Mouse (Mus musculus) neural tube, embryonic 10.5 days (tissue): ENCODE data around the gene Mfrp.
"Not testable (repeated sequence)": the region's sequence is repeated elsewhere in the genome, so short reads cannot be mapped to it uniquely, and the experiment has no call there.

ENCODE experiments used
- DNase-seq: peaks from one replicate; pipeline ENCODE4 v3.0.0-alpha.2; 2017; ENCODE audit warnings: low spot score; ENCODE audit errors: extremely low spot score

The Mfrp gene

GRCm38 (mm10) chr9:44104881-44105280, 3.4 kb downstream of the Mfrp start:
- no peak for DNase-seq

DNA sequence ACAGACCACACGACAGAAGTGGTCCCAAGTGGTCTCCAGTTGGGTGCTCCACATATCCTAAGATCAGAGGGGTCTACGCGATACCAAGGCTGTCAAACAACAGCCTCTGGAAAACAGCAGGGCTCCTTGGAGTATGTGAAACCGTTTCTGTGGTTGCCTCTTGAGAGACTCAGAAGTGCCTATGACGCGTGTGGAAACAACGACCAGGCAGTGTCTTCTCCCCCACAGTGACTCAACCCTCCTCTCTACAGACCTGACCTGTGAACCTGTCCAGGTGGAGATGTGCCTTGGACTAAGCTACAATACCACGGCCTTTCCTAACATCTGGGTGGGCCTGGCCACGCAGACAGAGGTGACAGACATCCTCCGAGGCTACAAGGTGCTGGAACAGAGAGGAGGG, 4.3 kb downstream of the Mfrp start:
- no peak for DNase-seq

- no peak for DNase-seq
Observed at GRCm38 (mm10) chr9:44106182-44106581, 4.7 kb downstream of the Mfrp start.

DNA sequence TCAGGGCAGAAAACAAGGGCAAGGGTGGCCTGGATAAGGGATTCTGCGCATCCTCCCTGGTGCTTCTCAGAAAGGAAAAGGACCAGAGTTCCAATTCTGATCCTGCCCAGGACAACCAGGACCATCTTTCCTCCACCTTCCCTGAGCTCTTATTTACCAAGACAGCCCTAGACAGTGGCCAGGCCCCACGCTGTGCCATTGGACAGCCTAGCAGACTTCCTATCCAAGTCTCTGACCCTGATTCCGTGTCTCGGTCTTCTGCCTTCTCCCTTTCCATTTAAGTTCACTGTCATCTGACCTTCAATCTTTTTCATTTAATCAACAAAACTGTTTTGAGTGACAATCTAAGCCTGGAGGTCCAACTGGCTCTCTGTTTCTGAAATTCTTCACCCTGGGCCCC, 5.1 kb downstream of the Mfrp start:
- no peak for DNase-seq

DNA sequence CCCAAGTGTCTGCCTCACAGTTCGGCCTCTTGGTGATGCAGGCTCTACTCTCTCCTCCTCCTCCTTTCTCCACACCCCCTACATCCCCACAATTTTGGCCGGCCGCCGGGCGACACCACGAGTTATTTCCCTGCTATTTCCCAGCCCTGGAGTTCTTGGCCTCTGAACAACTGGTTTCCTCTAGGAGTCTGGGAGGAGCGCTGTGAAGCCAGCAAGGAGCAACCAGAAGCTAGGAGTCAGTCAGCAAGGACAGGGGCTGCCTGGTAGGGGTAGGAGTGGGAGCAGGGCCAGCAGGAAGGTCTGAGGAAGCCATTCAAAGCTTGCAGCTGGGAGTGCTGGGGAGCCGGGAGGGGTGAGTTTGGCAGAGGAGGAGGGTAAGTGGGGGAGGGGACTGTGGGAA, 5.6 kb downstream of the Mfrp start, which contains the start of gene C1qtnf5:
TSS of gene C1qtnf5 (plus strand) at position 136 of the 400 bp plus-strand sequence.
- DNase-seq = no peak

DNA sequence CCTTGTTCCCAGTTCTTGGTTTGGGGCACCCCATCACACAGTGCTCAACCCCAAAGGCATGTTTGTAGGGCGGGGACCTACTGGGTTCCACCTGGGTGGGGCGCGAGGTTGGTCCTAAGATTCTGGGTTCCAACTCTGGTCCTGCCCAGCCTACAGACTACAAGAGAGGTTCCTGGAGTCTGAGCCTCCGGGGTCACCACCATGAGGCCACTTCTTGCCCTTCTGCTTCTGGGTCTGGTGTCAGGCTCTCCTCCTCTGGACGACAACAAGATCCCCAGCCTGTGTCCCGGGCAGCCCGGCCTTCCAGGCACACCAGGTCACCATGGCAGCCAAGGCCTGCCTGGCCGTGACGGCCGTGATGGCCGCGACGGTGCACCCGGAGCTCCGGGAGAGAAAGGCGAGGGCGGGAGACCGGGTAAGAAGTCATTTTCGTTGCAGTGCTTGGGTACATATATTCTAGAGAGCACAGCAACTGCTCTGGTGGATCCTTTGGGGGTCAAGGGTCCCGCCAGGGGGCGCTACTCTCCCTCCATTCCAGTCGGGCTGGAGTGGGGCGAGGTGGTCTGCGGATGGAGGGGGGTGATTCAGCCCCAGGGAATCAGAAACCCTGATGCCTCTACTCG, 6.1 kb downstream of the Mfrp start:
- peak; percentile 56 for DNase-seq

GRCm38 (mm10) chr9:44108269-44109055, 6.9 kb downstream of the Mfrp start:
- DNase-seq = no peak

- DNase-seq = peak; percentile 80
Observed at GRCm38 (mm10) chr9:44109360-44110095, 8.0 kb downstream of the Mfrp start.

DNA sequence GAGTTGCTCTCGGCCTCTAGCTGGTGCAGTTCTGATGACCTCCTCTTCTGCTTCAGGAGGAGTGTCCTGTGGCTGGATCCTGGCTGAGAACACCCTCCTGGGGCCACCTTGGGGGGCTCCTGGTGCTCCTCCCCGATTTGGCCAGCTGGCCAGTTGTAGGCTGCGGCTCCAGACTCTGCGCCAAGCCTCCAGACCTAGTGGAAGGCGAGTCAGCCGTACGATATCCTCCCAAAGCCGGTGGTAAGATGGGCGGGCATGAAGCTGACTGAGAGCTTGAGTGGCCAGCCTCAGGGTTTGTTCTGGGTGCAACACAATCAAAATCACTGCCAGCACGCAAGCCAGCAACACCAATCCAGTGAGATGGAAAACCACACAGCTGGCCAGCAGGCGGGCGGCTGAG, 10.4 kb downstream of the Mfrp start:
- DNase-seq = not testable (repeated sequence)

DNA sequence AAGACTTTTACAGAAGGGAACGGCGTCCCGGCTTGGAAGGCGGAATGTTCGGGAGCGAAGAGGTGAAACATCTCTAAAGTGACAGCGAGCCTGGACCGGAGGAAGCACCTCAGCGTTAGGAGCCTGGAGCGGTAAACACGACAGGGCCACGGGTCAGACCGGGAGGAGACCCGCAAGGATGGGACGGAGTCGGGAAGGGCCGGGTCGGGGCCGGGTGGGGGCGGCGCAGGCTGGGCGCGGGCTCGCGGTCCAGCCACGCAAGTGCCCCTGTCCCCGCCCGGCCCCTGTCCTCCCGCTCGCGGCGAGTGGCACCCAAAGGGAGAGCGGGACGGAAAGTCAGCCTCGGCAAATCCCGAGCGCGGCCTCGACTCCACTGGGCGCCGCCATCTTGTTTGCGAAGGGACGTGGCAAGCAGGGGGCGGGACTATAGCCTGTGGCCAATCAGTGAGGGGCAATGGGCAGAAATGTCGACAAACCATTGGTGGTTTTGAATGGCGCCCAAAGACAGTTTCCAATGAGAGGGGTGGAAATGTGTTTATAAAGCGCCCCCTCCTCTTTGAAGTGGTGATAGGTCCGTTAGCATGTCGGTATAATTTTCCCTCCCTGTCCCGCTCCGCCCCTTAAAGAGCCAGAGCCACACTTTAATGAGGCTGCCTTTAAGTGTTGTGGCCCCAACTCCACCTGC, 11.7 kb downstream of the Mfrp start, which contains the start of the genes Gm49380 and Rnf26:
TSS of gene Gm49380 (minus strand) at position 396 of the 685 bp plus-strand sequence.
TSS of gene Rnf26 (minus strand) at position 413 of the 685 bp plus-strand sequence.
- DNase-seq = peak; percentile 93

DNA sequence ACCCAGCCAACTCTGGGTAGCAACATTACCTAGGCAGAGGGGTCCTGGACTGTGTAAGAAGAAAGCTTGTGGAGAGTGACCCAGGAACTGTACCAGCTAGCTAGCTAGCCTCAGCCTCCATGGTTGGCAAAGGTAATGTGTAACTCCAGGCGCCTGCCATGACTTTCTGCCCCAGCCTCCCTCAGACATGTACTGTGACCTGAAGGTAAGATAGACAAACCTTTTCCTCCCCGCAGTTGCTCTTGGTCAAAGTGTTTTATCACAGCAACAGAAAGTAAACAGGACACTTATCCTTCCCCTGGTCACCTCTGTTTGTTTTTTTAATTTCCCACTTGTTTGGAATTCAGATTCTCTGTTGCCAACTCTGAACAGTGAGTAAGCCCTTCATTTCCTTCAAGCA, 12.9 kb downstream of the Mfrp start:
- no peak for DNase-seq

DNA sequence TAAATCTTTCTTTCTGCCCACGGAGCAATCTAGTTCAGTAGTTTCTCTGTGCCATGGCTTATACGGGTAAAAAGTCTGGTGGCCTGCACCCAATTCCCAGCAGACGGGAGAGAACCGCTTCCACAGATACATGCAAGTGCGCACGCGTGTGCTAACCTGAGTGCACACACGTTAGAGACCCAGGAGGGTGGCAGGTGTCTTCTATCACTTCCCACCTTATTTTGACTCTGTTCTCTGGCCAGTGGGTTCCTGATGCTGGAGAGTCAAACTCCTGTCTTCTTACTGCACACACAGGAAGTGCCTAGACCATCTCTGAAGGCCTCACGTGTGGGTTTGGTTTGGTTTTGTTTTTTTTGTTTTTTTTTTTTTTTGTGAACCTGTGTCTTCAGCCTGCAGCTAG, 14.1 kb downstream of the Mfrp start:
- DNase-seq = no peak

GRCm38 (mm10) chr9:44116182-44116581, 14.7 kb downstream of the Mfrp start:
- DNase-seq = no peak

- no peak for DNase-seq
Observed at GRCm38 (mm10) chr9:44119011-44119410, 17.5 kb downstream of the Mfrp start.

DNA sequence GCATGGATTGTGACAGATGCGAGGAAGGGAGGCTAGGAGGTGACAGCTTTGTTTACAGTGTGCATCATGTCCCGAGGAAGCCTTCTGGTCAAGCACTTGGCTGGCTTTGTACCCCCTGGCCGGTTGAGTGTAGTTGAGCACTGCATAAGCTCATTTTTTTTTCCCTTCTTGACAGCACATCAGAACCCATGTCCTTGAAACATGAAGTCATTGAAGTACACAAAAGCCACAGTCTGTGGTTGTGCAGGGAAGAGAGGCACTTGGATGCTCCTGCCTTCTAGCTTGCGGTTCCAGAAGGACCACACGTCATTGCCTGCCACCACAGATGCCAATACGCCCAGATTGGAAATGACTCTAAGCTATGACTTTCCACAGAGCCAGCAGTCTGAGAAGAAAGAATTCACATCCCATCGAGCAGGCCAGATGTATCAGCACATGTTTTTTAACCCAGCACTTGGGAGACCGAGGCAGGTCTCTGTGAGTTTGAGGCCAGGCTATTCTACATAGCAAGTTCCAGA, 18.5 kb downstream of the Mfrp start:
- no peak for DNase-seq

GRCm38 (mm10) chr9:44124317-44124716, 22.8 kb downstream of the Mfrp start:
- no peak for DNase-seq

DNA sequence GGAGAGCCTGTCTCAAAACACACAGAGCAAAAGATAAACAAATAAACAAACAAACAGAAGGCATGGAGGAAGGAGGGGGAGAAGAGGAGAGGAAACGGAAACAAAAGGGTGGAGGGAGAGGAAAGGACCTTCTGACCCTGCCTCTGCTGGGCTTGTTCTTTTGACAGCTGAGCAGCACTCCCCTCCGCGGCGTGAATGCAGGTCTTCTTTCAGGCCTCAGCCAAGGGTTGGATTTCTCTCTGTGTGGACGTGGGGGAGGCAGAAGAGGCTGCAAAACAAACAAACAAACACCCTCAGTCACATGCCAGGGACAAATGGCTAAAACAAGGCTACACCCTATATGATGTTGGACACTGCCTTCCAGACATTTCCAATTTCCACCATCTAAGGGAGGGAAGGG, 23.5 kb downstream of the Mfrp start:
- no peak for DNase-seq

- peak; percentile 87 for DNase-seq
Observed at GRCm38 (mm10) chr9:44125546-44126428, 24.3 kb downstream of the Mfrp start.

- DNase-seq = peak; percentile 12
Observed at GRCm38 (mm10) chr9:44126746-44127145, 25.2 kb downstream of the Mfrp start.

DNA sequence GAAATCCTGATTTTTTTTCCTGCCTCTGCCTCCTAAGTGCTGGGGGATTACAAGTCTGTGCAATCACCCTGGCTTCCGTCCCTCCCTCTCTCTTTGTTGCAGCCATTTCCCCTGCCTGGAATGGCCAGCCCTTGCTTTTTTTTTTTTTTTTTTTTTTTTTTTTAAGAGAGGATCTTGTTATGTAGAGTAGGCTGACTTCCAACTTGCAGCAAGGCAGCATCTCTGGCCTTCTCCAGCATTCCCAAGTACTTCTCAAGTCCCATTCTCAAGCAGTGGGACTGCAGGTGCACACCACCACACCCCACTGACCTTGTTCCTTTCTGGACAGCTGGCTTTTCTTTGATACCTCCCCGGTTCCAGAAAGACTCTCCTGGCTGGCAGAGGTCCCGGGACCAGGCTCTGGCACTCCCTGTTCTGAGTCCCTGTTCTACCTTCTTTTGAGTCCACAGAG, 25.8 kb downstream of the Mfrp start:
- DNase-seq = peak; percentile 11
